Mouse (Mus musculus): ENCODE data around the gene Rps6ka2. TPM values are rescaled to one million over a fixed set of nuclear protein-coding genes. Genes with fewer than 3 reads are reported as not detected.
"Not testable (repeated sequence)": the region's sequence is repeated elsewhere in the genome, so short reads cannot be mapped to it uniquely, and the experiment has no call there.

Gene Rps6ka2
- polyA plus RNA-seq, 1 experiment, result 44.1 TPM

- no peak for DNase-seq (ENCODE audit: extremely low spot score in 1 of 2, low spot score in 1 of 2)
These were observed 95.4 kb downstream of the Rps6ka2 start for GRCm38 (mm10) chr17:7265291-7265690.

- no peak for DNase-seq (ENCODE audit: extremely low spot score in 1 of 2, low spot score in 1 of 2)
These were observed 95.9 kb downstream of the Rps6ka2 start for GRCm38 (mm10) chr17:7265705-7266368.

DNA sequence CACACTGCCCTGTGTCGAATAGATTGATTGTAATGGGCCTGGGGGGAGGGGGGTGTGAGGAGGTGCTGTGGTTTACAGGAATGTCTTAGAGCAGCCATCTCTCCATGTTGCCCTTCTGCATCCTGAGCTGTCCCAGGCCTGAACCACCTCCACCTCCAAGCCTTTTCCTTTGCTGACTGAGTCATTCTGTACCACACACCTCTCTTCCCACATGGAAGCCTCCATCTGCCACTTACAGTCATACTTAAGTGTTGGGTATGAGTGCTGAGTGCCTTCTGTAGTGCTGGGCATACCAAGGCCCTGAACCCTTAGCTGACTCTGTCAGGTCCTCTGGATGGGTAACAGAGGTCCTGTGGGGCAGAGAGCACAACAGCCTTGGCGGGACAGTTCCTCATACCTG is 97.9 kb downstream of the Rps6ka2 start:
- peak; percentile 46 to 69 for DNase-seq (ENCODE audit: extremely low spot score in 1 of 2, low spot score in 1 of 2)

- DNase-seq (ENCODE audit: extremely low spot score in 1 of 2, low spot score in 1 of 2), result no peak
These were observed 99.4 kb downstream of the Rps6ka2 start for GRCm38 (mm10) chr17:7269151-7269806.

GRCm38 (mm10) chr17:7270506-7270905 is 100.6 kb downstream of the Rps6ka2 start:
- DNase-seq (ENCODE audit: extremely low spot score in 1 of 2, low spot score in 1 of 2), result no peak

- DNase-seq (ENCODE audit: extremely low spot score in 1 of 2, low spot score in 1 of 2), result no peak
These were observed 101.7 kb downstream of the Rps6ka2 start for GRCm38 (mm10) chr17:7271522-7272134.

GRCm38 (mm10) chr17:7273054-7273453 is 103.1 kb downstream of the Rps6ka2 start:
- peak in 1 of 2 experiments; percentile 32 for DNase-seq (ENCODE audit: extremely low spot score in 1 of 2, low spot score in 1 of 2)

- no peak for DNase-seq (ENCODE audit: extremely low spot score in 1 of 2, low spot score in 1 of 2)
These were observed 103.9 kb downstream of the Rps6ka2 start for GRCm38 (mm10) chr17:7273785-7274184.

- DNase-seq (ENCODE audit: extremely low spot score in 1 of 2, low spot score in 1 of 2), result no peak
These were observed 108.9 kb downstream of the Rps6ka2 start for GRCm38 (mm10) chr17:7278702-7279242.

GRCm38 (mm10) chr17:7279251-7279650 is 109.3 kb downstream of the Rps6ka2 start:
- DNase-seq (ENCODE audit: extremely low spot score in 1 of 2, low spot score in 1 of 2), result no peak

- peak in 1 of 2 experiments; percentile 45 for DNase-seq (ENCODE audit: extremely low spot score in 1 of 2, low spot score in 1 of 2)
These were observed 114.5 kb downstream of the Rps6ka2 start for GRCm38 (mm10) chr17:7284297-7284910.

DNA sequence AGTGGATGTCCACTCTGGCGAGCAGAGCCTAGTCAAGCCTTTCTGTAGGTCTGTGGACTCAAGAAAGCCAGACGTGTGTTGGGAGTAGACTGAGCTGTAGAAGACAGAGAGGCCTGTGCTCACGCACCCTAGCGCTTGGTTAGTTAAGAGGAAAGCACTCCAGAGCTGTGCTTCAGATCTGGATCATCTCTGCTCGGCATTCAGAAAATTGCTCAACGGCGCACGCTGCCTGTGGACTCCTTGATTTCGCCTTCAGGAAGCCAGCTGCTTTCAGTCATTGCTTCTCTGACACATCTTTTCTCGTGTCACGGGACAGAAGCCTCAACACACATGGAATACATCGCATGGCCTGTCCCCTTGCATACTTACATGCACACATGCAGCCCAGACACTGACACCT is 115.4 kb downstream of the Rps6ka2 start:
- no peak for DNase-seq (ENCODE audit: extremely low spot score in 1 of 2, low spot score in 1 of 2)

DNA sequence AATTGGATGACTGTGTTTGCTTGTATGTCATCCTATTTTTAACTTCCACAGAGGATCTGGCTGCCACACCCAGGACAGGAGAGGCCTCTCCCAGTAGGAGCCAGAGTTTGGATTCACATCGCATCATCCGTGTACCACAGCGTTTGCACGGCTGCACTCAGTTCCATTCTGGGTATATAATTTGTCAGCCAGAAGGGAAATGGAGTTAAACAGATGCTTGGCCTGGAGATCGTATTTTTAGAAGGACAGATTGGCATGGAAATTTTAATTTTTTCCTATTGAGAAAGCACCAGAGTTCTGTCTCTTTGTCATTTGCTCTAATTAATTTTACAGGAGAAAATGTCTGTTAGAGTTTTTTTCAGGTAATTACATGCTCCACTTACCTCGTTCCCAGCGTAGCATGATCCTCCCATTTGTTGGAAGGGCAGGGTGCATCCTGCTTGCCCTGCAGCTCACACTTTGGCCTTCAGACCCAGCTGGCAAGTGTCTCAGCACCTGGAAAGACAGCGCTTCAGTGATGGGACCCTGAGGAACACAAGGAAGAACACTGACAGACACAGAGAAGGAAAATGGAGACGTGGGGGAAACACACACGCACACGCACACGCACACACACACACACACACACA is 116.6 kb downstream of the Rps6ka2 start:
- no peak for DNase-seq (ENCODE audit: extremely low spot score in 1 of 2, low spot score in 1 of 2)

- DNase-seq (ENCODE audit: extremely low spot score in 1 of 2, low spot score in 1 of 2), result no peak
These were observed 122.2 kb downstream of the Rps6ka2 start for GRCm38 (mm10) chr17:7292012-7292684.

DNA sequence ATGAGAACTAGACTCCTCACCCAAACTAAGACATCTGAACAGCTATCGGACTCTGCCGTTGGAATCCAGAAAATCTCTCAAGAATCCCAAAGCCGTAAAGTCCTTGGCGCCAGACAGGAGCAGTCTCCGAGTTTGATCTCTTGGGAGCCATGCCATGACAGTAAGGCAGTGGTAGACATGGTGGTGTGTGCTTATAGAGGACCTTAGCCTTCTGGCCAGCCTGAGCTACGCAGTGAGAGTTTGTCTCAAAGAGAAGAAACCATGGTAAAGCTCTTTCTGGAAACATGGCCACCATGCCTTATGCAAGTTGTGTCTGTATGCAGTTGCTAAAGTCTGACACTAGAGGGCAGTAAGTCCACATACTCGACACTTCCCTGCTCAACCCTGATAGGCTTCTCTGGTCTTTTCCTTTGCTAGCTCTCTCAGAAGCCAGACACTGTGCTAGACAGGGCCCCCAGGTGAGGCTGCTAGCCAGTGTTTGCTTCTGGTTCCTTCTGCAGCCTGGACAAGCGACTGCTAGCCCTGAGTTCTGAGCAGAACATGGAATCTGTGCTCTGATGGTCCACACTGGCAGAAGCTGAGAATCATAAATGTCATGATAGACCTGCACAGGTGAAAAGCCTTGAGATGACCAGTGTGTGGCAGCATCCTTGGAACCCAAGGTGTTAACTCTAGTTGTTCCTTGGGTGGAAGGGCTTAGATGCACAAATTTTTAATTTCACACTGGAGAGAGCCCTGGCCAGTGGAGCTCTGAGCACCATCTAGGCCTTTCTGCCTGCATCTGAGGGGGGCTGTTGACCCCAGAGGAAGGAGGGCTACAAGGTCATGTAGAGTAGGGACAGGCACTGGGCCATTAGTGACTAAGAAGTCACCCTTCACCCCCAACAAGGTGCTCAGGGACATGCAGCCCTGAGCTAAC is 136.6 kb downstream of the Rps6ka2 start:
- DNase-seq (ENCODE audit: extremely low spot score in 1 of 2, low spot score in 1 of 2), result peak; percentile 67 to 79

- DNase-seq (ENCODE audit: extremely low spot score in 1 of 2, low spot score in 1 of 2), result not testable (repeated sequence)
These were observed 145.9 kb downstream of the Rps6ka2 start for GRCm38 (mm10) chr17:7315693-7316382.

DNA sequence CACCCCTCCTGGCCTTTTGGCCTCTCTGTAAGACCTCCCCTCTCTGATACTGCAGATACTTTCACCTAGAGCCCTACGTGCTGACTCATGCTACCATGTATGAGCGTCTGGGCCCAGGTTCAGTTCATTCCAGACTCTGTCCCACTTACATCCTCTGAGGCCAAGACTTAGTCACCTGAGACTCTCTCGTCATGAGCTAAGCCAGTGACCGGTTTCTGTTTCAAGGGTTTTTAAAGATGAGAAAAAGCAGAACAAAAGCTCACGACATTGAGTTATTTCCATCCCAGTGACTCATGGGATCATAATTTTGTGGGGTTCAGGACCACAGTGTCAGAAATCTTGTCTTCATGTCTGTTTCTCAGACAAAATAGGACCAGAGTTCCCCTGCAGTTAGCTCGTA is 149.9 kb downstream of the Rps6ka2 start:
- not testable (repeated sequence) for DNase-seq (ENCODE audit: extremely low spot score in 1 of 2, low spot score in 1 of 2)

DNA sequence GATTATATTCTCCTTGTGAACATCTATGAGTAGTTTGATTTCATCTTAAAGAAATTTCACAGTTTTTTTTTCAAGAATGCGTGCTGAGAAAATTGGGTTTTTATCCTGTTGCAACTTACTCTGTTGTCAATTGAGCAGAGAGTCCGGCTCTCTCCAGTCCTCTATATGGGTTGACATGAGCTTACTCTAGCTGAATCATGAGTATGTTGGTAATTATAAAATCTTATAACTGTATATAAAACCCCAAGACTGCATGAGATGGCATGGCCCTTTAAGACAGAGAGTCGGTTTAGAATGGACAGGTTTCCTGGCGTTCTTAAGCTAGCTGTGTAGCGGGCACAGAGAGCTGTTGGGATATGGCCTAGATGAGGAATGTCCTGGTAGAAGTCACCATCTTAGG is 154.4 kb downstream of the Rps6ka2 start, which contains the start of gene Tcp10a:
Gene Tcp10a (plus strand): TSS at position 301 of the 400 bp plus-strand sequence.
- DNase-seq (ENCODE audit: extremely low spot score in 1 of 2, low spot score in 1 of 2), result not testable (repeated sequence)

All from frontal cortex, adult 2 months (tissue).